8 mouse cellular contexts compared by ENCODE assay signal in the genomic region with DNA sequence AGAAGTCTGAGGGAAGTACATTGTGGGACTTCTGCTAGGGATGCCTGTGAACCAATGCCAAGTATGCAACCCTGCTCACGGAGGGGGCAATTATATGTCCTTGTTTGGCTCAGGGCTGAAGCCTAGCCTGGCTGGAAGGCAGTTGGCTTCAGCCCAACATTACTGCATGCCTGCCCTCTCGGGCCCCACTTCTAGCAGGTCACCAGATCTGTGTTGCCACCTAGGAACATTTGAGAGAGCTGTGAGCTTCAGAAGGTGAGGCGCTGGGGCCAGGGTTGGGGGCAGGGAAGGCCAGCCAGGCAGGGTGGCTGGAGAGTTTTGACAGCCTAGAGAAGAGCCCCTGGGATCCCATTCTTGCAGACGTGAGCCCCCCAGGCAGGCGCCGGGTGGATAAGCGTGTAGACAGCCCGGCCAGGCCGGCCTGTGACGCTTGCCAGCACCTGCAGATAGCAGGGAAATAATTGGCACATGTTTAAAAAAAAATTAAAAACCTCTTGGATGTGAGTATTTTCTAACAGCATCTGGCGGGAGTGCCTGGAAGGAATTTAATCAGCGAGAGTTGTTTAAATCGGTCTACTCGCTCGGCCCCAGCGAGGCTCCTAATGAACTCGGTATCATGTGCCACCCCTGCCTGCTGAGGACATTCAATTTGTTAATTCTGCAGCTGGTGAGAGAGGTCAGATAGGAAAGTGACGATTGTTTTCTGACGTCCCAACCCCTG.
DNase-seq lines count a peak whose midpoint lies in the region; ATAC-seq and TF ChIP-seq lines count a peak whose summit lies in the region.

No protein-coding gene starts in this region.

- peak overlapping the region; percentile 44 for H3K4me2 ChIP-seq in heart, embryonic 16.5 days (ENCODE audit: low read depth, low read length)
- H3K4me2 ChIP-seq in midbrain, embryonic 11.5 days, result peak overlapping the region; percentile 10

- no peak for TF ChIP-seq POLR2A in cerebellum, adult 2 months (IDR thresholded peaks at IDR 0.05; ENCODE audit: borderline replicate concordance, insufficient read depth, low read length)

- H3K27ac ChIP-seq in embryonic facial prominence, embryonic 10.5 days (replicated peaks), result 0 out of 2 replicates have a peak overlapping the region, but pooled peaks have one; percentile 37
- peak overlapping the region; percentile 96 for H3K27ac ChIP-seq in heart, embryonic 16.5 days (ENCODE audit: low read length)
- no peak overlapping the region for H3K27ac ChIP-seq in midbrain, embryonic 11.5 days (ENCODE audit: low read depth, low read length)
- H3K27ac ChIP-seq in cerebellum, adult 2 months (ENCODE audit: insufficient read depth, low read length), result no peak overlapping the region

- peak; percentile 98 for ATAC-seq in heart, embryonic 16.5 days (replicated peaks; ENCODE audit: extremely low read depth, insufficient read depth, low FRiP score)
- peak; percentile 61; the same call in 1 of the 2 replicates for ATAC-seq in midbrain, embryonic 11.5 days (ENCODE audit: low FRiP score)

- peaks cover 17% of the 10 kb centered on the region for H3K4me1 ChIP-seq in embryonic facial prominence, embryonic 10.5 days
- peaks cover 57% of the 10 kb centered on the region for H3K4me1 ChIP-seq in heart, embryonic 16.5 days (ENCODE audit: control insufficient read depth, insufficient read depth, low read length)
- H3K4me1 ChIP-seq in midbrain, embryonic 11.5 days (ENCODE audit: control insufficient read depth, insufficient read depth, low read length), result no peaks in the 10 kb centered on the region; the same call in 1 of the 2 replicates
- no peaks in the 10 kb centered on the region for H3K4me1 ChIP-seq in cerebellum, adult 2 months (ENCODE audit: control insufficient read depth, insufficient read depth, low read length)

- no peaks in the 10 kb centered on the region for H3K36me3 ChIP-seq in embryonic facial prominence, embryonic 10.5 days (replicated peaks)
- H3K36me3 ChIP-seq in heart, embryonic 16.5 days (ENCODE audit: control insufficient read depth, insufficient read depth), result no peaks in the 10 kb centered on the region
- H3K36me3 ChIP-seq in midbrain, embryonic 11.5 days (ENCODE audit: control insufficient read depth, insufficient read depth, low read length), result no peaks in the 10 kb centered on the region

- H3K4me3 ChIP-seq in embryonic facial prominence, embryonic 10.5 days, result peak overlapping the region; percentile 35
- H3K4me3 ChIP-seq in heart, embryonic 16.5 days (ENCODE audit: low read length), result 0 out of 2 replicates have a peak overlapping the region, but pooled peaks have one; percentile 2
- H3K4me3 ChIP-seq in midbrain, embryonic 11.5 days (ENCODE audit: low read depth, low read length), result no peak overlapping the region
- no peak overlapping the region for H3K4me3 ChIP-seq in cerebellum, adult 2 months (replicated peaks; ENCODE audit: insufficient read depth, low read depth, low read length)

- TF ChIP-seq CTCF in cerebellum, adult 2 months (IDR thresholded peaks at IDR 0.05; ENCODE audit: borderline replicate concordance, insufficient read depth, low read depth, low read length), result no peak

- H3K27me3 ChIP-seq in embryonic facial prominence, embryonic 10.5 days (replicated peaks; ENCODE audit: low read depth, poor library complexity, severe bottlenecking), result peaks cover 23% of the 10 kb centered on the region
- no peaks in the 10 kb centered on the region for H3K27me3 ChIP-seq in heart, embryonic 16.5 days (ENCODE audit: control insufficient read depth, insufficient read depth, low read length)
- H3K27me3 ChIP-seq in midbrain, embryonic 11.5 days (ENCODE audit: control insufficient read depth, insufficient read depth, low read length), result no peaks in the 10 kb centered on the region
- no peaks in the 10 kb centered on the region; the same call in 1 of the 2 replicates for H3K27me3 ChIP-seq in cerebellum, adult 2 months (ENCODE audit: control insufficient read depth, insufficient read depth, low read length)

- peak; percentile 29 to 60 for DNase-seq in adrenal gland, adult (ENCODE audit: inconsistent age in 2 of 2, low spot score in 1 of 2)
- peak; percentile 62 for DNase-seq in embryonic facial prominence, embryonic 10.5 days (ENCODE audit: low spot score)
- DNase-seq in kidney, postnatal 10 days, result peak; percentile 33
- peak; percentile 89 for DNase-seq in midbrain, embryonic 11.5 days (ENCODE audit: low spot score, missing footprints)
- DNase-seq in layer of hippocampus, adult 9-11 months, result no peak
- DNase-seq in spleen, adult 12 weeks (ENCODE audit: low spot score), result no peak
- DNase-seq in cerebellum, adult 2 months, result no peak

- 0 out of 2 replicates have a peak overlapping the region, but pooled peaks have one; percentile 37 for H3K9ac ChIP-seq in heart, embryonic 16.5 days (ENCODE audit: low read length)
- H3K9ac ChIP-seq in midbrain, embryonic 11.5 days (ENCODE audit: low read length), result no peak overlapping the region

- no peaks in the 10 kb centered on the region for H3K9me3 ChIP-seq in embryonic facial prominence, embryonic 10.5 days
- no peaks in the 10 kb centered on the region for H3K9me3 ChIP-seq in heart, embryonic 16.5 days (replicated peaks; ENCODE audit: control insufficient read depth, low read length)
- no peaks in the 10 kb centered on the region for H3K9me3 ChIP-seq in midbrain, embryonic 11.5 days (ENCODE audit: control insufficient read depth, low read length)

- 4% methylated on average over 19 of the region's 19 CpGs for WGBS in embryonic facial prominence, embryonic 10.5 days
- WGBS in heart, embryonic 16.5 days, result 2% methylated on average over 19 of the region's 19 CpGs
- 9% methylated on average over 19 of the region's 19 CpGs for WGBS in midbrain, embryonic 11.5 days
- WGBS in cerebellum, adult 2 months, result 5% methylated on average over 19 of the region's 19 CpGs

Comparison
In these comparisons a context has a peak if more than half of its experiments do, and no peak if none do; other contexts are left out.
1. DNase-seq: peak in adrenal gland, adult (2 of 2), embryonic facial prominence, embryonic 10.5 days (single experiment), kidney, postnatal 10 days (single experiment) and midbrain, embryonic 11.5 days (single experiment); none in layer of hippocampus, adult 9-11 months (single experiment), spleen, adult 12 weeks (single experiment) and cerebellum, adult 2 months (0 of 2).
2. H3K27ac ChIP-seq: peak in embryonic facial prominence, embryonic 10.5 days (single experiment) and heart, embryonic 16.5 days (single experiment); none in midbrain, embryonic 11.5 days (single experiment) and cerebellum, adult 2 months (single experiment).
3. H3K4me3 ChIP-seq: peak in embryonic facial prominence, embryonic 10.5 days (single experiment) and heart, embryonic 16.5 days (single experiment); none in midbrain, embryonic 11.5 days (single experiment) and cerebellum, adult 2 months (single experiment).